Mouse (Mus musculus) G1E (cell line): Measurements from ENCODE around the gene Lbx2. TPM values are rescaled to one million over a fixed set of nuclear protein-coding genes. Genes with fewer than 3 reads are reported as not detected.

ENCODE experiments used
- ATAC-seq: 2 replicates; pipeline ENCODE4 v1.8.0; 2016; ENCODE audit warnings: mild to moderate bottlenecking; ENCODE audit not compliant: insufficient number of reproducible peaks, poor library complexity, low FRiP score, severe bottlenecking; ENCODE audit errors: extremely low read depth
- DNase-seq: peaks from one replicate; pipeline ENCODE4 v3.0.0; 2012; ENCODE audit warnings: low spot score
- H3K27me3 ChIP-seq: 2 replicates; pipeline ENCODE4 v1.6.1; 2012; ENCODE audit warnings: mild to moderate bottlenecking, low read length, inconsistent platforms; ENCODE audit not compliant: insufficient read depth
- H3K36me3 ChIP-seq: replicated peaks from 2 replicates; pipeline ENCODE3; 2012; ENCODE audit warnings: mild to moderate bottlenecking, inconsistent platforms
- H3K4me1 ChIP-seq: 2 replicates; pipeline ENCODE4 v1.6.1; 2012; ENCODE audit warnings: low read depth, low read length, inconsistent platforms, mixed read lengths; ENCODE audit not compliant: insufficient read depth
- H3K4me3 ChIP-seq: 2 replicates; pipeline ENCODE4 v1.5.1; 2012; ENCODE audit warnings: low read depth, mild to moderate bottlenecking, inconsistent platforms, low read length, moderate library complexity, mixed read lengths
- H3K9me3 ChIP-seq: replicated peaks from 2 replicates; pipeline ENCODE4 v1.6.1; 2012; ENCODE audit warnings: inconsistent platforms
- CTCF ChIP-seq: IDR thresholded peaks from 2 replicates; pipeline ENCODE4 v1.5.1; 2012; ENCODE audit warnings: low read depth, low read length, inconsistent platforms, mixed read lengths
- GATA1 ChIP-seq: IDR thresholded peaks from 2 replicates; pipeline ENCODE4 v1.6.1; 2012; ENCODE audit warnings: borderline replicate concordance, low read length, inconsistent platforms, mixed read lengths
- GATA2 ChIP-seq: IDR thresholded peaks from 2 replicates; pipeline ENCODE4 v1.6.1; 2012; ENCODE audit warnings: low read depth, low read length, inconsistent platforms, borderline replicate concordance
- POLR2AphosphoS5 ChIP-seq: IDR thresholded peaks from 2 replicates; pipeline ENCODE4 v1.6.1; 2012; ENCODE audit warnings: low read depth, low read length, inconsistent platforms; ENCODE audit not compliant: insufficient replicate concordance
- TAL1 ChIP-seq: conservative IDR thresholded peaks from 2 replicates; pipeline ENCODE4 v1.6.1; 2012; ENCODE audit warnings: low read depth, low read length, inconsistent platforms, mixed read lengths
- polyA plus RNA-seq: library from polyadenylated mRNA; stranded (reverse); fragments of >175 nt; gene quantifications from 2 replicates; pipeline ENCODE4 v1.2.3, GENCODE M21; 2012
- total RNA-seq, 2 experiments: library from RNA; stranded (forward) in 1 of 2; stranded (reverse) in 1 of 2; fragments of 200-1000 nt in 1 of 2; fragments of >200 nt in 1 of 2; fragmentation: Nextera tagmentation in 1 of 2; gene quantifications; 2 replicates each; pipeline ENCODE4 v1.2.3; 2014 to 2017

Lbx2 gene
- total and polyA plus RNA-seq, 3 experiments = 0.15 TPM; not detected in 2

GRCm38 (mm10) chr6:83069488-83070246 lies 16.5 kb upstream of the Lbx2 start:
- Histone ChIP-seq H3K4me3 (peak overlapping the region; percentile 23; the same call in 1 of the 2 replicates), H3K9me3 (peaks cover 33% of the 10 kb centered on the region), H3K36me3 (peaks cover 15% of the 10 kb centered on the region), H3K27me3 (peaks cover 44% of the 10 kb centered on the region), H3K4me1 (no peaks in the 10 kb centered on the region)
- DNase-seq = no peak
- no peak for ATAC-seq
- TF ChIP-seq CTCF = no peak
- no peak for TF ChIP-seq GATA1
- no peak for TF ChIP-seq TAL1
- no peak for TF ChIP-seq POLR2AphosphoS5
- no peak for TF ChIP-seq GATA2

GRCm38 (mm10) chr6:83070247-83070310 lies 16.1 kb upstream of the Lbx2 start, which contains the start of gene Tlx2:
Gene Tlx2 (minus strand): TSS chr6:83070293.
- no peaks in the 10 kb centered on the region for H3K4me1 ChIP-seq
- peaks cover 44% of the 10 kb centered on the region for H3K27me3 ChIP-seq
- ATAC-seq (no peak), DNase-seq (no peak)
- H3K36me3 ChIP-seq = peaks cover 13% of the 10 kb centered on the region
- TF ChIP-seq GATA2 = no peak
- TF ChIP-seq TAL1 = no peak
- no peak for TF ChIP-seq GATA1
- TF ChIP-seq CTCF = no peak
- TF ChIP-seq POLR2AphosphoS5 = no peak
- H3K4me3 ChIP-seq = peak within 1 kb of the TSS; percentile 23; the same call in 1 of the 2 replicates
- H3K9me3 ChIP-seq = peaks cover 33% of the 10 kb centered on the region

- Histone ChIP-seq H3K27me3 (peaks cover 44% of the 10 kb centered on the region), H3K4me3 (peak overlapping the region; percentile 23; the same call in 1 of the 2 replicates), H3K36me3 (peaks cover 11% of the 10 kb centered on the region), H3K4me1 (no peaks in the 10 kb centered on the region; the same call in 1 of the 2 replicates), H3K9me3 (peaks cover 33% of the 10 kb centered on the region)
- DNase-seq (no peak), ATAC-seq (no peak)
- TF ChIP-seq GATA2 (no peak), CTCF (no peak), GATA1 (no peak), POLR2AphosphoS5 (no peak), TAL1 (no peak)
Measured at GRCm38 (mm10) chr6:83070311-83071219, 15.6 kb upstream of the Lbx2 start.

GRCm38 (mm10) chr6:83071220-83071619 lies 14.9 kb upstream of the Lbx2 start:
- DNase-seq = no peak
- Histone ChIP-seq H3K4me1 (no peaks in the 10 kb centered on the region; the same call in 1 of the 2 replicates), H3K9me3 (peaks cover 33% of the 10 kb centered on the region), H3K27me3 (peaks cover 44% of the 10 kb centered on the region), H3K36me3 (peaks cover 7% of the 10 kb centered on the region), H3K4me3 (no peak overlapping the region; the same call in 1 of the 2 replicates)
- ATAC-seq = no peak
- TF ChIP-seq POLR2AphosphoS5 (no peak), CTCF (no peak), TAL1 (no peak), GATA1 (no peak), GATA2 (no peak)

GRCm38 (mm10) chr6:83074979-83075378 lies 11.2 kb upstream of the Lbx2 start:
- no peak for TF ChIP-seq GATA1
- TF ChIP-seq GATA2 = no peak
- no peak for TF ChIP-seq TAL1
- no peak for TF ChIP-seq CTCF
- peaks cover 31% of the 10 kb centered on the region for H3K27me3 ChIP-seq
- DNase-seq = no peak

GRCm38 (mm10) chr6:83077630-83078323 lies 8.4 kb upstream of the Lbx2 start, which contains the start of gene Pcgf1:
Gene Pcgf1 (plus strand): TSS chr6:83077869.
- TF ChIP-seq GATA2 = no peak
- TF ChIP-seq TAL1 = no peak
- TF ChIP-seq CTCF = no peak
- no peak for TF ChIP-seq POLR2AphosphoS5
- TF ChIP-seq GATA1 = no peak
- H3K4me3 ChIP-seq = peak within 1 kb of the TSS; percentile 91
- ATAC-seq (peak; percentile 89), DNase-seq (peak; percentile 58)
- H3K27me3 ChIP-seq = peaks cover 4% of the 10 kb centered on the region
- H3K4me1 ChIP-seq = peaks cover 26% of the 10 kb centered on the region
- H3K9me3 ChIP-seq = no peaks in the 10 kb centered on the region
- peaks cover 37% of the 10 kb centered on the region for H3K36me3 ChIP-seq

More at GRCm38 (mm10) chr6:83074979-83075378, 11.2 kb upstream of the Lbx2 start:
- Histone ChIP-seq H3K4me3 (no peak overlapping the region), H3K9me3 (peaks cover 15% of the 10 kb centered on the region), H3K4me1 (peaks cover 23% of the 10 kb centered on the region), H3K36me3 (peaks cover 11% of the 10 kb centered on the region)
- no peak for ATAC-seq
